Mouse (Mus musculus): ENCODE data around the gene Olfr1442.

GRCm38 (mm10) chr19:12696221-12696620, 26.0 kb downstream of the Olfr1442 start:
- TF ChIP-seq CTCF (conservative IDR thresholded peaks at IDR 0.05; ENCODE audit: low read length) = no peak
- no peak for TF ChIP-seq NANOG (IDR thresholded peaks at IDR 0.05; ENCODE audit: borderline replicate concordance, low read length)
- TF ChIP-seq POU5F1 (IDR thresholded peaks at IDR 0.05; ENCODE audit: borderline replicate concordance, low read length) = no peak

Measured in E14TG2a.4 (cell line).